ENCODE assay signal across 20 mouse cellular contexts in the genomic region with DNA sequence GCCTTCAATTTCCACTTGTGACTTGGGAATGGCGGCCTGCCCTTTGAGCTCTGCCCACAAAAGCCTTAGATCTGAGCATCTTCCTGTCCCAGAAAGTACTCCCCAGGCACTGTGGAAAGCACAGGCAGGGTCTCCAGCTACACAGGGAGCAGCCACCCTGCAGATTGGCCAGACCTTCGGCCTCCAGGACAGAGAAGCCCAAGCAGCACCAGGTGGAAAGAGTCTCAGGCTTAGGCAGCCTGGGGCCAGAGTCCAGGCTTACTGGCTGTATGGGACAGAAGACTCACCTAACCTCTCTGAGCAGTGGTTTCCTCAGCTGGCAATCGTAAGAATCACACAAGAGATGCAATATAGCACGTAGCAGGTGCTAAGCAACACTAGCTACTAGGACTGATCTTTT. TPM values are rescaled to one million over a fixed set of nuclear protein-coding genes. Genes with fewer than 3 reads are reported as not detected.
DNase-seq lines count a peak whose midpoint lies in the region; ATAC-seq and TF ChIP-seq lines count a peak whose summit lies in the region.
"Had no signal": no experiment of that assay in that cellular context is flagged by ENCODE, and none has a peak within 500 bp of the region (broad histone marks: within the 10 kb centered on the region; RNA-seq: fewer than 3 reads in every experiment).

No protein-coding gene starts in this region.

- 86% methylated on average over 4 of the region's 4 CpGs for WGBS in hindbrain, embryonic 10.5 days
- WGBS in hindbrain, embryonic 12.5 days, result 87% methylated on average over 4 of the region's 4 CpGs
- 88% methylated on average over 4 of the region's 4 CpGs for WGBS in kidney, postnatal 0 days

- no peak overlapping the region for H3K4me3 ChIP-seq in hindbrain, embryonic 10.5 days
- H3K4me3 ChIP-seq in hindbrain, embryonic 12.5 days, result no peak overlapping the region
- H3K4me3 ChIP-seq in kidney, postnatal 0 days (replicated peaks; ENCODE audit: low read depth, low read length), result no peak overlapping the region
- H3K4me3 ChIP-seq: embryonic facial prominence, embryonic 10.5 days; hindbrain, embryonic 15.5 days; limb, embryonic 13.5 days; liver, embryonic 13.5 days had no signal

- no peak overlapping the region for H3K4me2 ChIP-seq in hindbrain, embryonic 12.5 days (replicated peaks)
- no peak overlapping the region for H3K4me2 ChIP-seq in kidney, postnatal 0 days (ENCODE audit: low read length)
- H3K4me2 ChIP-seq: hindbrain, embryonic 15.5 days; limb, embryonic 13.5 days; liver, embryonic 13.5 days; midbrain, embryonic 11.5 days had no signal

- peaks cover 27% of the 10 kb centered on the region for H3K36me3 ChIP-seq in hindbrain, embryonic 10.5 days
- peaks cover 16% of the 10 kb centered on the region for H3K36me3 ChIP-seq in hindbrain, embryonic 12.5 days
- peaks cover 5% of the 10 kb centered on the region; the same call in 1 of the 2 replicates for H3K36me3 ChIP-seq in kidney, postnatal 0 days (ENCODE audit: insufficient read depth, low read length)

- no peak for ATAC-seq in hindbrain, embryonic 12.5 days (ENCODE audit: low FRiP score)
- peak; percentile 66; the same call in 1 of the 2 replicates for ATAC-seq in kidney, postnatal 0 days (replicated peaks; ENCODE audit: low FRiP score, low read depth)

- H3K9ac ChIP-seq in hindbrain, embryonic 12.5 days, result no peak overlapping the region
- no peak overlapping the region for H3K9ac ChIP-seq in kidney, postnatal 0 days (ENCODE audit: low read depth, low read length)
- H3K9ac ChIP-seq: hindbrain, embryonic 15.5 days; limb, embryonic 13.5 days; liver, embryonic 13.5 days had no signal

- no peaks in the 10 kb centered on the region for H3K27me3 ChIP-seq in hindbrain, embryonic 10.5 days (ENCODE audit: insufficient read depth, poor library complexity, severe bottlenecking)
- no peaks in the 10 kb centered on the region for H3K27me3 ChIP-seq in hindbrain, embryonic 12.5 days
- no peaks in the 10 kb centered on the region for H3K27me3 ChIP-seq in kidney, postnatal 0 days (ENCODE audit: insufficient read depth, low read length)
- H3K27me3 ChIP-seq: hindbrain, embryonic 15.5 days; limb, embryonic 13.5 days; liver, embryonic 13.5 days had no signal

- TF ChIP-seq CTCF in kidney, postnatal 0 days (IDR thresholded peaks at IDR 0.05; ENCODE audit: low read depth), result no peak

- H3K9me3 ChIP-seq in hindbrain, embryonic 10.5 days, result no peaks in the 10 kb centered on the region
- no peaks in the 10 kb centered on the region for H3K9me3 ChIP-seq in hindbrain, embryonic 12.5 days (replicated peaks)
- no peaks in the 10 kb centered on the region for H3K9me3 ChIP-seq in kidney, postnatal 0 days (replicated peaks; ENCODE audit: low read length)
- H3K9me3 ChIP-seq: embryonic facial prominence, embryonic 10.5 days; hindbrain, embryonic 15.5 days; limb, embryonic 13.5 days; liver, embryonic 13.5 days had no signal

- H3K4me1 ChIP-seq in hindbrain, embryonic 10.5 days (replicated peaks), result peaks cover 16% of the 10 kb centered on the region
- H3K4me1 ChIP-seq in hindbrain, embryonic 12.5 days, result peaks cover 8% of the 10 kb centered on the region
- 0 out of 2 replicates have a peak, but pooled peaks cover 5% of the 10 kb centered on the region for H3K4me1 ChIP-seq in kidney, postnatal 0 days (replicated peaks; ENCODE audit: insufficient read depth, low read length)

- H3K27ac ChIP-seq in hindbrain, embryonic 10.5 days, result peak overlapping the region; percentile 40; the same call in 1 of the 2 replicates
- H3K27ac ChIP-seq in hindbrain, embryonic 12.5 days, result no peak overlapping the region
- no peak overlapping the region for H3K27ac ChIP-seq in kidney, postnatal 0 days
- H3K27ac ChIP-seq: embryonic facial prominence, embryonic 10.5 days; hindbrain, embryonic 15.5 days; limb, embryonic 13.5 days; liver, embryonic 13.5 days had no signal

- peak; percentile 66 for DNase-seq in heart, adult 11 months
- DNase-seq in heart, adult 18-20 months, result no peak
- no peak for DNase-seq in hindbrain, embryonic 10.5 days (ENCODE audit: low spot score)
- DNase-seq in kidney, postnatal 0 days (ENCODE audit: low spot score), result no peak
- no peak for DNase-seq in kidney, adult 18-20 months
- peak; percentile 58 to 59 for DNase-seq in kidney, postnatal 36 days
- DNase-seq in cerebellum, adult 11-12 months, result no peak
- DNase-seq: adrenal gland, postnatal 36 days; cerebellum, adult 11 months; cerebellum, postnatal 10 days; heart, postnatal 36 days; liver, embryonic 13.5 days; lung, adult 2 months; lung, postnatal 14 days; thymus, postnatal 14 days had no signal

RNA-seq across cellular contexts. Expression of gene Ttc7b, which starts 17.0 kb away (rescaled TPM):
- total RNA-seq in heart, adult 18-20 months (2021), result 10 to 100 TPM; 74.6 to 79.1 TPM
- 5.4 and 5.6 TPM in 2 replicates for polyA plus RNA-seq in hindbrain, embryonic 10.5 days (2016; fragmentation: Nextera tagmentation; extraction: Ambion mirVana)
- polyA plus RNA-seq in hindbrain, embryonic 12.5 days (2016; fragmentation: Nextera tagmentation; extraction: Ambion mirVana), result 5.1 and 6.1 TPM in 2 replicates
- 5.0 and 6.1 TPM in 2 replicates for polyA plus RNA-seq in kidney, postnatal 0 days (2015; fragmentation: Nextera tagmentation; extraction: Ambion mirVana)

Comparison
In these comparisons a context has a peak if more than half of its experiments do, and no peak if none do; other contexts are left out.
1. DNase-seq: peak in heart, adult 11 months (single experiment) and kidney, postnatal 36 days (2 of 2); none in heart, adult 18-20 months (0 of 2), hindbrain, embryonic 10.5 days (single experiment), kidney, postnatal 0 days (single experiment), kidney, adult 18-20 months (single experiment) and cerebellum, adult 11-12 months (single experiment).